ENCODE assay signal across 21 mouse cellular contexts in the genomic region with DNA sequence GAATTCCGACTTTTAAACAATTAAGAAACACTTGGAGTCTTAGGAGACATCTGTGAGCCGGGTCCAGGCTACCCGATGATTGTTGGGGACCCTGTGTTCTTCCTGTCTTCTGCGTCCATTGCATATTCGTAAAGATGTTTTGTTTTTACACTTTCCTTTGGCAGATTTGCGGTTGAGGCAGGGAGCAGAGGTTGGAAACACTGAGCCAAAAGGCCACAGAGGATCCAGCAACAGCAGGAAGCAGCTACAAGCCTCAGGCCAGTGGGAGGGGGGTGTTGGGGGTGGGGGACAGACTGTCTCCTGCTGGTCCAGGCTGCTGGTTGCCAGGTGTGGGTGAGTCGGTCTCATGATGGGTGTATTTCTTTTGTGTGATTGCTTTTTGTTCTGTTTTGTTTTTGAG.
DNase-seq lines count a peak whose midpoint lies in the region; ATAC-seq and TF ChIP-seq lines count a peak whose summit lies in the region.
"Had no signal": no experiment of that assay in that cellular context is flagged by ENCODE, and none has a peak within 500 bp of the region (broad histone marks: within the 10 kb centered on the region; RNA-seq: fewer than 3 reads in every experiment).

No protein-coding gene starts in this region.

- H3K9ac ChIP-seq in hindbrain, embryonic 12.5 days = no peak overlapping the region
- no peak overlapping the region for H3K9ac ChIP-seq in hindbrain, embryonic 16.5 days (ENCODE audit: low read depth, low read length)
- no peak overlapping the region for H3K9ac ChIP-seq in kidney, postnatal 0 days (ENCODE audit: low read depth, low read length)
- no peak overlapping the region for H3K9ac ChIP-seq in embryonic facial prominence, embryonic 13.5 days
- H3K9ac ChIP-seq: limb, embryonic 15.5 days; liver, embryonic 14.5 days; lung, embryonic 14.5 days had no signal

- ATAC-seq in hindbrain, embryonic 12.5 days (ENCODE audit: low FRiP score) = no peak
- ATAC-seq in hindbrain, embryonic 16.5 days = no peak
- ATAC-seq in kidney, postnatal 0 days (replicated peaks; ENCODE audit: low FRiP score, low read depth) = no peak
- ATAC-seq in embryonic facial prominence, embryonic 13.5 days (ENCODE audit: insufficient number of reproducible peaks, insufficient read depth, low FRiP score, low TSS enrichment, low read depth) = no peak
- ATAC-seq: Patski had no signal

- no peaks in the 10 kb centered on the region for H3K9me3 ChIP-seq in hindbrain, embryonic 12.5 days (replicated peaks)
- H3K9me3 ChIP-seq in hindbrain, embryonic 16.5 days (ENCODE audit: control insufficient read depth, low read length) = no peaks in the 10 kb centered on the region
- H3K9me3 ChIP-seq in kidney, postnatal 0 days (replicated peaks; ENCODE audit: low read length) = no peaks in the 10 kb centered on the region
- H3K9me3 ChIP-seq in embryonic facial prominence, embryonic 13.5 days = no peaks in the 10 kb centered on the region
- H3K9me3 ChIP-seq: heart, embryonic 10.5 days; limb, embryonic 15.5 days had no signal

- no peak for TF ChIP-seq CTCF in kidney, postnatal 0 days (IDR thresholded peaks at IDR 0.05; ENCODE audit: low read depth)

- no peaks in the 10 kb centered on the region for H3K36me3 ChIP-seq in hindbrain, embryonic 12.5 days
- no peaks in the 10 kb centered on the region for H3K36me3 ChIP-seq in hindbrain, embryonic 16.5 days (ENCODE audit: control insufficient read depth, insufficient read depth, low read length)
- no peaks in the 10 kb centered on the region for H3K36me3 ChIP-seq in kidney, postnatal 0 days (ENCODE audit: insufficient read depth, low read length)
- H3K36me3 ChIP-seq in embryonic facial prominence, embryonic 13.5 days = no peaks in the 10 kb centered on the region
- H3K36me3 ChIP-seq: G1E; heart, embryonic 10.5 days; limb, embryonic 15.5 days had no signal

- H3K4me1 ChIP-seq in hindbrain, embryonic 12.5 days = peaks cover 40% of the 10 kb centered on the region
- H3K4me1 ChIP-seq in hindbrain, embryonic 16.5 days (ENCODE audit: control insufficient read depth, insufficient read depth, low read depth, low read length) = peaks cover 10% of the 10 kb centered on the region
- H3K4me1 ChIP-seq in kidney, postnatal 0 days (replicated peaks; ENCODE audit: insufficient read depth, low read length) = no peaks in the 10 kb centered on the region
- peaks cover 33% of the 10 kb centered on the region for H3K4me1 ChIP-seq in embryonic facial prominence, embryonic 13.5 days

- peaks cover 11% of the 10 kb centered on the region for H3K27me3 ChIP-seq in hindbrain, embryonic 12.5 days
- H3K27me3 ChIP-seq in hindbrain, embryonic 16.5 days (replicated peaks; ENCODE audit: control insufficient read depth, insufficient read depth, low read length) = no peaks in the 10 kb centered on the region
- no peaks in the 10 kb centered on the region for H3K27me3 ChIP-seq in kidney, postnatal 0 days (ENCODE audit: insufficient read depth, low read length)
- H3K27me3 ChIP-seq in embryonic facial prominence, embryonic 13.5 days = peaks cover 7% of the 10 kb centered on the region; the same call in 1 of the 2 replicates
- H3K27me3 ChIP-seq: CH12.LX had no signal

- 52% methylated on average over 7 of the region's 7 CpGs for WGBS in hindbrain, embryonic 12.5 days
- 54% methylated on average over 7 of the region's 7 CpGs for WGBS in hindbrain, embryonic 16.5 days
- 49% methylated on average over 7 of the region's 7 CpGs for WGBS in kidney, postnatal 0 days
- 36% methylated on average over 7 of the region's 7 CpGs for WGBS in embryonic facial prominence, embryonic 13.5 days

- H3K4me3 ChIP-seq in hindbrain, embryonic 12.5 days = no peak overlapping the region
- no peak overlapping the region for H3K4me3 ChIP-seq in hindbrain, embryonic 16.5 days (ENCODE audit: low read length)
- no peak overlapping the region for H3K4me3 ChIP-seq in kidney, postnatal 0 days (replicated peaks; ENCODE audit: low read depth, low read length)
- H3K4me3 ChIP-seq in embryonic facial prominence, embryonic 13.5 days = no peak overlapping the region
- H3K4me3 ChIP-seq: heart, embryonic 10.5 days; limb, embryonic 15.5 days had no signal

- DNase-seq in kidney, postnatal 0 days (ENCODE audit: low spot score) = peak; percentile 51
- no peak for DNase-seq in kidney, adult 18-20 months
- peak; percentile 17 to 39 for DNase-seq in kidney, postnatal 36 days
- DNase-seq in cerebellum, postnatal 4 days (ENCODE audit: low spot score in 2 of 2) = no peak
- DNase-seq: adrenal gland, postnatal 36 days; B cell, adult 2 months; cerebellum, adult 9-10 months; layer of hippocampus, postnatal 36 days; lung, embryonic 14.5 days; midbrain, embryonic 14.5 days; right cerebral cortex, postnatal 14 days; thymus, postnatal 14 days had no signal

- H3K4me2 ChIP-seq in hindbrain, embryonic 12.5 days (replicated peaks) = no peak overlapping the region
- no peak overlapping the region for H3K4me2 ChIP-seq in hindbrain, embryonic 16.5 days (ENCODE audit: low read length)
- H3K4me2 ChIP-seq in kidney, postnatal 0 days (ENCODE audit: low read length) = no peak overlapping the region
- H3K4me2 ChIP-seq in embryonic facial prominence, embryonic 13.5 days = no peak overlapping the region
- H3K4me2 ChIP-seq: limb, embryonic 15.5 days; lung, embryonic 14.5 days had no signal

- 0 out of 2 replicates have a peak overlapping the region, but pooled peaks have one; percentile 5 for H3K27ac ChIP-seq in hindbrain, embryonic 12.5 days
- no peak overlapping the region for H3K27ac ChIP-seq in hindbrain, embryonic 16.5 days (ENCODE audit: low read depth, low read length)
- H3K27ac ChIP-seq in kidney, postnatal 0 days = no peak overlapping the region
- H3K27ac ChIP-seq in embryonic facial prominence, embryonic 13.5 days = 0 out of 2 replicates have a peak overlapping the region, but pooled peaks have one; percentile 8
- H3K27ac ChIP-seq: heart, embryonic 10.5 days; limb, embryonic 15.5 days; liver, embryonic 14.5 days had no signal

Comparison
In these comparisons a context has a peak if more than half of its experiments do, and no peak if none do; other contexts are left out.
1. H3K27ac ChIP-seq: peak in hindbrain, embryonic 12.5 days (single experiment) and embryonic facial prominence, embryonic 13.5 days (single experiment); none in hindbrain, embryonic 16.5 days (single experiment) and kidney, postnatal 0 days (single experiment).
2. DNase-seq: peak in kidney, postnatal 0 days (single experiment) and kidney, postnatal 36 days (2 of 2); none in kidney, adult 18-20 months (single experiment) and cerebellum, postnatal 4 days (0 of 2).